Mouse (Mus musculus): ENCODE results near the gene Tnfsf13.

- TF ChIP-seq POLR2A (IDR thresholded peaks at IDR 0.05; ENCODE audit: low read depth, low read length): no peak
- TF ChIP-seq CTCF (IDR thresholded peaks at IDR 0.05; ENCODE audit: borderline replicate concordance, insufficient read depth, low read length): no peak
Measured at GRCm38 (mm10) chr11:69666665-69667005, 18.9 kb downstream of the Tnfsf13 start.

Measured in embryonic fibroblast, embryonic 13.5 days (primary cell).